Mouse (Mus musculus) heart, postnatal 0 days (tissue): ENCODE measurements at regions not wholly inside any gene's neighbourhood (a gene's known extent, or its start where the extent isn't known, plus 50 kb on each side); places are given as distances from the start of the nearest gene placed in this dataset.

Source experiments
- ATAC-seq: fragments of 200-750 bp; cut with Nextera tagmentation; 2 replicates; pipeline ENCODE4 v1.8.0; 2017; ENCODE audit warnings: low read depth, moderate number of reproducible peaks, moderate library complexity; ENCODE audit not compliant: insufficient read depth
- DNase-seq: peaks from one replicate; pipeline ENCODE4 v3.0.0-alpha.2; 2016; ENCODE audit warnings: low spot score
- H3K27ac ChIP-seq: fragments of 300-500 bp; sonication (generic); 2 replicates; pipeline ENCODE4 v1.5.1; 2014; ENCODE audit warnings: low read depth, mild to moderate bottlenecking
- H3K27me3 ChIP-seq: fragments of 300-500 bp; sonication (generic); 2 replicates; pipeline ENCODE4 v1.6.1; 2014; ENCODE audit warnings: low read length, mixed read lengths; ENCODE audit not compliant: control insufficient read depth, insufficient read depth
- H3K36me3 ChIP-seq: fragments of 300-500 bp; sonication (generic); replicated peaks from 2 replicates; pipeline ENCODE4 v1.6.1; 2014; ENCODE audit warnings: low read length, mixed read lengths; ENCODE audit not compliant: control insufficient read depth, insufficient read depth
- H3K4me1 ChIP-seq: fragments of 300-500 bp; sonication (generic); 2 replicates; pipeline ENCODE4 v1.6.1; 2014; ENCODE audit warnings: antibody characterized with exemption; ENCODE audit not compliant: control insufficient read depth, insufficient read depth
- H3K4me2 ChIP-seq: fragments of 300-500 bp; sonication (generic); 2 replicates; pipeline ENCODE4 v1.6.1; 2014; ENCODE audit warnings: low read depth, mild to moderate bottlenecking, low read length, moderate library complexity
- H3K4me3 ChIP-seq: fragments of 300-500 bp; sonication (generic); 2 replicates; pipeline ENCODE4 v1.5.1; 2014; ENCODE audit warnings: low read depth, low read length
- H3K9ac ChIP-seq: fragments of 300-500 bp; sonication (generic); replicated peaks from 2 replicates; pipeline ENCODE4 v1.6.1; 2014; ENCODE audit warnings: low read depth, low read length, mixed read lengths
- H3K9me3 ChIP-seq: fragments of 300-500 bp; sonication (generic); replicated peaks from 2 replicates; pipeline ENCODE4 v1.6.1; 2016; ENCODE audit warnings: low read length; ENCODE audit not compliant: control insufficient read depth
- CTCF ChIP-seq: IDR thresholded peaks from 2 replicates; pipeline ENCODE4 v1.5.1; 2016; ENCODE audit warnings: antibody characterized with exemption, control low read depth, low read depth
- EP300 ChIP-seq: IDR thresholded peaks from 2 replicates; pipeline ENCODE4 v1.6.1; 2016; ENCODE audit warnings: antibody characterized with exemption, low read depth
- WGBS: fragments of 180-500 bp; shearing (Covaris S2); extraction: QIAGEN DNeasy Blood & Tissue Kit; methylation state at CpG from one replicate; pipeline ENCODE4 v1.1.7; 2014; 5-methylcytosine and 5-hydroxymethylcytosine counted together

GRCm38 (mm10) chr12:106528521-106528920 is 518.5 kb downstream of the Vrk1 start:
- DNase-seq (no peak), ATAC-seq (no peak)
- Histone ChIP-seq H3K4me1 (no peaks in the 10 kb centered on the region), H3K9ac (no peak overlapping the region), H3K27me3 (no peaks in the 10 kb centered on the region), H3K4me3 (no peak overlapping the region), H3K36me3 (no peaks in the 10 kb centered on the region), H3K9me3 (no peaks in the 10 kb centered on the region), H3K27ac (no peak overlapping the region), H3K4me2 (no peak overlapping the region)
- WGBS, result 24% methylated on average over 10 of the region's 10 CpGs
- TF ChIP-seq CTCF (no peak), EP300 (no peak)

GRCm38 (mm10) chr12:106529175-106529574 is 519.1 kb downstream of the Vrk1 start:
- no peak overlapping the region for H3K27ac ChIP-seq
- DNase-seq, result no peak

GRCm38 (mm10) chr12:106535086-106535485 is 525.1 kb downstream of the Vrk1 start:
- Histone ChIP-seq H3K4me3 (no peak overlapping the region), H3K27ac (no peak overlapping the region), H3K27me3 (no peaks in the 10 kb centered on the region), H3K4me2 (no peak overlapping the region), H3K9me3 (0 out of 2 replicates have a peak, but pooled peaks cover 3% of the 10 kb centered on the region), H3K4me1 (no peaks in the 10 kb centered on the region), H3K36me3 (no peaks in the 10 kb centered on the region), H3K9ac (no peak overlapping the region)
- TF ChIP-seq CTCF (no peak), EP300 (no peak)
- ATAC-seq, result no peak
- no peak for DNase-seq
- WGBS, result 51% methylated on average over 2 of the region's 2 CpGs

More at GRCm38 (mm10) chr12:106529175-106529574, 519.1 kb downstream of the Vrk1 start:
- Histone ChIP-seq H3K9ac (no peak overlapping the region), H3K9me3 (no peaks in the 10 kb centered on the region), H3K36me3 (no peaks in the 10 kb centered on the region), H3K4me3 (no peak overlapping the region), H3K4me1 (no peaks in the 10 kb centered on the region), H3K4me2 (no peak overlapping the region), H3K27me3 (no peaks in the 10 kb centered on the region)
- 22% methylated on average over 11 of the region's 11 CpGs for WGBS
- ATAC-seq, result no peak
- TF ChIP-seq EP300 (no peak), CTCF (no peak)

- H3K9me3 ChIP-seq, result 0 out of 2 replicates have a peak, but pooled peaks cover 3% of the 10 kb centered on the region
- H3K27me3 ChIP-seq, result no peaks in the 10 kb centered on the region
- TF ChIP-seq EP300 (no peak), CTCF (no peak)
- no peaks in the 10 kb centered on the region for H3K36me3 ChIP-seq
- no peak overlapping the region for H3K27ac ChIP-seq
- no peak overlapping the region for H3K4me2 ChIP-seq
- H3K9ac ChIP-seq, result no peak overlapping the region
- 28% methylated on average over 8 of the region's 8 CpGs for WGBS
- H3K4me1 ChIP-seq, result no peaks in the 10 kb centered on the region
- H3K4me3 ChIP-seq, result no peak overlapping the region
- no peak for DNase-seq
- ATAC-seq, result no peak
Measured at GRCm38 (mm10) chr12:106535628-106536288, 525.7 kb downstream of the Vrk1 start.

- no peaks in the 10 kb centered on the region for H3K4me1 ChIP-seq
- ATAC-seq, result no peak
- DNase-seq, result no peak
Measured at GRCm38 (mm10) chr12:106536289-106536636, 526.2 kb downstream of the Vrk1 start.

GRCm38 (mm10) chr12:106540003-106540402 is 530.0 kb downstream of the Vrk1 start:
- DNase-seq (no peak), ATAC-seq (no peak)
- Histone ChIP-seq H3K36me3 (no peaks in the 10 kb centered on the region), H3K4me3 (no peak overlapping the region), H3K27ac (no peak overlapping the region), H3K4me2 (no peak overlapping the region), H3K9me3 (0 out of 2 replicates have a peak, but pooled peaks cover 3% of the 10 kb centered on the region), H3K9ac (no peak overlapping the region), H3K4me1 (no peaks in the 10 kb centered on the region), H3K27me3 (no peaks in the 10 kb centered on the region)
- WGBS, result 65% methylated on average over 6 of the region's 6 CpGs
- TF ChIP-seq CTCF, result no peak
- no peak for TF ChIP-seq EP300

More at GRCm38 (mm10) chr12:106536289-106536636, 526.2 kb downstream of the Vrk1 start:
- H3K27ac ChIP-seq, result no peak overlapping the region
- no peak overlapping the region for H3K9ac ChIP-seq
- no peaks in the 10 kb centered on the region for H3K36me3 ChIP-seq
- no peak overlapping the region for H3K4me2 ChIP-seq
- H3K27me3 ChIP-seq, result no peaks in the 10 kb centered on the region
- no peak overlapping the region for H3K4me3 ChIP-seq
- H3K9me3 ChIP-seq, result 0 out of 2 replicates have a peak, but pooled peaks cover 3% of the 10 kb centered on the region
- TF ChIP-seq EP300 (no peak), CTCF (no peak)
- WGBS, result 11% methylated on average over 7 of the region's 7 CpGs
